Mouse (Mus musculus): ENCODE measurements at regions not wholly inside any gene's neighbourhood (a gene's known extent, or its start where the extent isn't known, plus 50 kb on each side); places are given as distances from the start of the nearest gene placed in this dataset.

- no peak for DNase-seq
Measured at GRCm38 (mm10) chr13:41694749-41695419, 89.2 kb downstream of the Tmem170b start.

GRCm38 (mm10) chr13:41696767-41697445 is 91.2 kb downstream of the Tmem170b start:
- DNase-seq = no peak

- no peak for DNase-seq
Measured at GRCm38 (mm10) chr13:41701345-41701744, 95.6 kb downstream of the Tmem170b start.

GRCm38 (mm10) chr13:41701829-41702231 is 96.1 kb downstream of the Tmem170b start:
- no peak for DNase-seq

GRCm38 (mm10) chr13:41703196-41703595 is 97.5 kb downstream of the Tmem170b start:
- DNase-seq = no peak

- DNase-seq = no peak
Measured at GRCm38 (mm10) chr13:41703618-41704017, 97.9 kb downstream of the Tmem170b start.

GRCm38 (mm10) chr13:41704806-41705205 is 99.1 kb downstream of the Tmem170b start:
- no peak for DNase-seq

GRCm38 (mm10) chr13:41705636-41706035 is 99.9 kb downstream of the Tmem170b start:
- no peak for DNase-seq

GRCm38 (mm10) chr13:41707811-41708210 is 102.1 kb downstream of the Tmem170b start:
- no peak for DNase-seq

- no peak for DNase-seq
Measured at GRCm38 (mm10) chr13:41709071-41709470, 103.4 kb downstream of the Tmem170b start.

- peak; percentile 55 for DNase-seq
Measured at GRCm38 (mm10) chr13:41709475-41710227, 103.9 kb downstream of the Tmem170b start.

- no peak for DNase-seq
Measured at GRCm38 (mm10) chr13:41712616-41713015, 106.9 kb downstream of the Tmem170b start.

Data from cerebellum, adult 9-11 months (tissue).